Mouse (Mus musculus) left cerebral cortex, adult 11 months (tissue): Measurements from ENCODE around the gene Prep.
"Not testable (repeated sequence)": the region's sequence is repeated elsewhere in the genome, so short reads cannot be mapped to it uniquely, and the experiment has no call there.

Experiments
- DNase-seq: peaks from one replicate; pipeline ENCODE4 v3.0.0; 2022; ENCODE audit warnings: low spot score

The Prep gene

GRCm38 (mm10) chr10:45076585-45076984 is 9.6 kb downstream of the Prep start:
- no peak for DNase-seq

DNA sequence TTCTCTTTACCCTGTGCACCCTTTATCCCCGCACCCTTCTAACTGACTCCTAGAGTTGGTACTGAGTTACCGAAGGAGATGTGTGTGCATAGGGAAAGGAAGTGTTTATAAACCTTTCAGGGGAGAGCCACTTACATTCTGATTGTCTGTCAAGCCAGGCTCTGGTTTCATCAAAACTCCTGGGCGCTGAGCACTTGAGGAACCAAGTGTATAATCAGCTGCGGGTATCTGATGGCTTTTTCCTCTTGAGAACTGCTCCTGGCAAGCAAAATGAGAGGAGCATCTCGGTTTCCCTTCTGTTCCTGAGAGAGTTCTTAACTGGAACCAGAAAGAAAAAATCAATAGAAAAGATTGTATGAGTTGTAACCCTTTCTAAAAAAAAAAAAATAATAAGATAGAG is 10.3 kb downstream of the Prep start:
- DNase-seq = no peak

- DNase-seq = no peak
These were observed 12.8 kb downstream of the Prep start for GRCm38 (mm10) chr10:45079756-45080155.

DNA sequence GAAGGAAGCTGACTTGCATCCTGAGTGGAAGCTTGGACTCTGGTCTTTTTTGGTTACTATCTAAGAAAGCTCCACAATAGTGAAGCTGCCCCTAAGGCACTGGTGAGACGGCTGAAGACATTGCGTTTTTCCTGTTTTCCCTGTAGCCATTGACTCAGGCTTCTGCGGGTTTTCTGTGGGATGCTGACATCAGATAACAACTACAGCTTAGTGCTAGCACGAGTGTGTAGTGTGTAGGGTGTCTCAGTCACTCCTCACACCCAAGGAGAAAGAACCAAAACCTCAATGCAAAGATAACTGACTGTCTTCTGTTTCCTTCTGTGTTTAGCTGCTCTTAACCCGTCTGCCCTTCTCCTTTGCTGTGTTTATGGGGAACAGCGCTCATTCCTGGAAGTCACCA is 13.5 kb downstream of the Prep start:
- no peak for DNase-seq

DNA sequence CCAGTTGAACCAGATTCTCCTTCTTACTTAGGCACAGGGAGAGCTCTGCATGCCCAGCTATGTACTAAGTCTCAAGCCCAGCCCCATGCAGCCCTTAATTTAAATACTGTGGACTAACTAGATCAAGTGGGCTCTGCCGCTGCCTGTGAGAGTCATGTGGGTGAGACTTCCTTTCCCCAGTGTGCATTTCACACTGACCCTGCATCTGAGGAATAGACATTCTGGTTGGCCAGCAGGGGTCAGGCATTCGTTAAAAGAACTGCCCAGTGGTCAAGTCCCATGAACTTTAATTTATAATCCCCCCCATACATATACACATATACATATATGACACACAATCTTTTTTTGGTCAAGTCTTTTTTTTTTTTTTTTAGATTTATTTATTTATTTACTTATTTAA is 15.7 kb downstream of the Prep start:
- no peak for DNase-seq

- DNase-seq = not testable (repeated sequence)
These were observed 17.0 kb downstream of the Prep start for GRCm38 (mm10) chr10:45084002-45084401.

DNA sequence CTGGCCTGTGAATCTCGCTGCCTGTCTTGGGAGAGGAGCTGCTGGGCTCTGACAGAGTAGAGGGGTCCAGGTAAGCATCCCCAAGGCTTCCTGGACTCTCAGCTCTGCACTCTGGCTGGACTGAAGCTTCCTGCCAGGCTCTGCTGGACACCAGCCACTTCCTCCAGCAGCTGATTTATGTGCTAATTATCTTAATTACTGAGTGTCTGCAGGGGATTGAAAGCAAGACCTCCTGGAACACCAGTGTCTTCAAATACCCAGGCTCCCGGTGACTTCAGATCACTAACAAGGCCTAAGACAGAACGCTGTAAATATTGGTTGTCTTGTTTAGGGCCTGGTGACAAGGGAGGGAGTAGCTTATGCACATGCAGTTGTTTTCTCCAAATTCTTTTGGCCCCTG is 17.5 kb downstream of the Prep start:
- no peak for DNase-seq

GRCm38 (mm10) chr10:45085315-45085714 is 18.3 kb downstream of the Prep start:
- DNase-seq = no peak

DNA sequence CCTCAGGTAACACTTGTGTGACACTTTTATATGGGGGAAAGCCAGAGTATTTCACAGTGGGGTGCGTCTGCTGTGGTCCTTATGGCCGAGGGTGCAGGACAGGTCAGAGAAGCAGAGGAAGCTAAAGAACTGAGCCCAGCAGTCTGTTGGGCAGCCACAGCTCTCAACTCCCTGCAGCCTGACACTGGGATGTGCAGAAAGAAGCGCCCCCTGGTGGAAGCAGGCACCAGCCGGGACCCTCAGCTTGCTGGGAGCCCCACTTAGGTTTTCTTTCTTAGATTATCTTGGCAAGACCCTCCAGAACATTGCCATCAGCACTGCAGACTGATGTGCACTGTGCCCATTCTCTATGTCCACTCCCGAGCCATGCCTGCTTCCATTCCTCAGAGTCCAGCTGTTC is 19.6 kb downstream of the Prep start:
- DNase-seq = no peak

DNA sequence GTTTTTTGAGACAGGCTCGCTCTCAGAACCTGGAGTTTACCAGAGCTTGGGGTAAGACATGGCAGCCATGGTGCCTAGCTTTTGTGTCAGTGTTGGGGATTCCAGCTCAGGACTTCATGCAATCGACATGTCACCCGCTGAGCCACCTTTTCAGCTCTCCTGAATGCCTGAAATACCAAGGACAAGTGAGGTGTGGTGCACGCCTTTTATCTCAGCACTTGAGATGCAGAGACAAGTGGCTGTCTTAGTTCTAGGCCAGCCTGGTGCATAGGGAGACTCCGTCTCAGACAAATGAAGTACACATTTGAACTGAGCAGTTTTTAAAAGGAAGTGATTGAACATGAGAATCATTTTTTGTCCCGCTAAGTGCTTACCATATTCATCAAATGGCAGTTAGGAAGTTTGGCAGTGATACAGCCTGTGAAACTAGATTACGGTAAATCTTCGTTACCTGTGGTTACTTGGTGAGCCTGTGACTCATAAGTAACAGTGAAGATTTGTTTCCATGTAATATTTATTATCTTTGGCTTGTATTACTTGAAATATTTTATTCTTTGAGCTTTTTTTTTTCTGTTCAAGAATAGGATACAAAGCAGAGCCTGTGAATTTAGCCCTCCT is 24.6 kb downstream of the Prep start:
- no peak for DNase-seq

- DNase-seq = no peak
These were observed 25.4 kb downstream of the Prep start for GRCm38 (mm10) chr10:45092080-45093056.

DNA sequence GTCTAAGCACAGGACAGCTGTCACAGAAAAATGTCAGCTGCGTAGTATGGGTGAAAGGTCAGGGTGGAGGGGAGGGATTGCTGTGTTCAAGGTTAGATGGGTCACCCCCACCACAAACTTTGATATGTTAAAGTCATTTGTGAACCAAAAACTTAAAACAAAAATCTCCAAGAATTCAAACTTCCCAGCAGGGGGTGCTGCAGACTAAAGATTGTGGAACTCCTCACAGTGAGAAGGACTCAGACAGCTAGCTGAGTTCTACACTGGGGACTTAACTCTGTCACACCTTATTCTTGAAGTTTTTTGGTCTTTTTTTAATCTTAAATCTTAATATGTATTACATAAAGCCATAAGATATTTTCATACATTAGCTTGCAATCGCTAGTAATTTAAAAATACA is 31.7 kb downstream of the Prep start:
- no peak for DNase-seq

DNA sequence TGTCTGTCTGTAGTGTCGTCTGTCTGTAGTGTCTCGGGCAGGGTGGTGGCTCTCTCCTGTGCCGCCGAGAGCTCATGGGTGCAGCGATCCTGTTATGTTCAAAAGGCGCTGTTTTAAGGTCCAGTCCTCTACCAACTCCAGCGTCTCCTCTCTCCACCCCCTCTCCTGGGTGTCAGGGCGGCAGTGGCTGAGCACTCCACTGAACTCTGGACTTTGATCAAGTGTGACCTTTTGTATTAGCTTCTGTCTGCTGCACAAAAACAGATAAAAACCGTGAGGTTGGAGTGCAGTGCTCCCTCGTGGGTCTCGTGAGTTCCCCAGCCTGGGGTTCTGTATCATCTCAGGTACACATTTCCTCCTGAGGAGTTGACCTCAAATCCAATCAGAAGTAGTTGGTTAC is 33.5 kb downstream of the Prep start:
- no peak for DNase-seq

- DNase-seq = no peak
These were observed 36.2 kb downstream of the Prep start for GRCm38 (mm10) chr10:45103184-45103583.

GRCm38 (mm10) chr10:45104098-45104497 is 37.1 kb downstream of the Prep start:
- no peak for DNase-seq

DNA sequence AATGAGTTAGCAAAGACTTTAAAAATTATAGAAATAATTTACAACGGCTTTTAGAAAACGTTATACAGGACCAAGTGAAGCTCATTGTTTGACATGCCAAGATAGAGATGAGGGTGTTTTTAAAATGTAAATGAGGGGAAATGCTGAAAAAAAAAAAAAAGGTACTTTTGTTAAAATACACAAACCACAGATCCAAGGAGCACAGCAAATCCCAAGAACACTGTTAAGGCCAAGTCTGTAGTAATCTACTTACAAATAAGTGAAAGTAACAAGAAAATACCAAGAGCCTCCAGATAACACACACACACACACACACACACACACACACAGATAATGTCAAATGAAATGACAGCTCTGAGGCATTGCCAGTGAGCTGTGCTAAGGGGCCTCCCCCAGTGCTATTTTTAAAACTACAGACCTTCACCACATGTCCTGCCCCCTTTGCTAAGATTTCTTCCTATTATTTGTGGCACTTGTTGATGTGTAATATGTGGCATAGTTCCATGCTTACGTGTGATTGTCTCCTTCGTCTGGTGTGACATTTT is 37.6 kb downstream of the Prep start:
- DNase-seq = no peak

- DNase-seq = no peak
These were observed 39.5 kb downstream of the Prep start for GRCm38 (mm10) chr10:45106541-45106940.

- DNase-seq = no peak
These were observed 40.3 kb downstream of the Prep start for GRCm38 (mm10) chr10:45107313-45107712.

DNA sequence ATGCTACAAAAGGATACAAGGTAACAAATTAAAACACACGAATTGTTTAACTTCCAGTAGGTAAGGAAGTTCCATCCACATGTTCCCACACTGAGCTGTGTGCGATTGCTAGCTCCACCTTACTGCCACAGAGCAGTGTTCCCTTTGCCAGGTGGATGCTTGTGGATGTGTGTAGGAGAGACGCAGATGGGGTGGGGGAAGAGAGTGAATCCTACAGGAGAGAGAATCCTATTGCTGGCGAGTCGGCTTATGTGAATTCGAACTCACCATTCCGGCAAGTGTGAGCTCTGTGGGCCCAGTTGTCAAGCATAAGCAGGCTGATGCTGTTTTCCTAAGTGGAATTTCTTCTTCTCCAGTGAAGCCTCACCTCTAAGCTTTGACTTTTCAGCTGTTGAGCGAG is 42.0 kb downstream of the Prep start:
- no peak for DNase-seq

- no peak for DNase-seq
These were observed 43.0 kb downstream of the Prep start for GRCm38 (mm10) chr10:45109974-45110373.

- no peak for DNase-seq
These were observed 45.9 kb downstream of the Prep start for GRCm38 (mm10) chr10:45112927-45113326.

GRCm38 (mm10) chr10:45114462-45114861 is 47.5 kb downstream of the Prep start:
- DNase-seq = no peak

DNA sequence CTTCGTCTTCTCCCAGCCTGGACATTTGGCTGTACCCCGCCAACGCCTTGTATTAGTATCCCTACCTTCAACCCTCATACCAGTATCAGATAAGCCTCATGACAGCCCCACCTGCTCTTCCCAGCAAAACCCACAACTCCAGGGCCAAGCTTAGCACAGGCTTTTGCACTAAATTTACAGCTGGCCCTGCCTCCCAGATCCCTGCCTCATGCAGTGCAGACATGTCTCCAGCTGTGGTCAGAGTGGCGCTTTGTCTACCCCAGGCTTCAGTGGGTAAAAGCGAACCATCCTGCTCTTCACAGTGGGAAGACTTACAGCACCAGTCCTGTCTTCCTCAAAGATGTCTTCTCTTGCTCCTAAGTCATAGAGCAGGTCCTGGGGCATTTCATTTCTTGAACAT is 49.8 kb downstream of the Prep start:
- DNase-seq = no peak
